Mouse (Mus musculus) heart, adult 8-10 months (tissue): Measurements from ENCODE around the gene Tppp3. TPM values are rescaled to one million over a fixed set of nuclear protein-coding genes. Genes with fewer than 3 reads are reported as not detected.
A peak's percentile ranks its signal among the peaks of the same experiment; 100 is the strongest.

Experiments
- DNase-seq: peaks from one replicate; pipeline ENCODE4 v3.0.0; 2022; ENCODE audit warnings: low spot score
- total RNA-seq, 4 experiments: library from RNA; stranded (reverse); gene quantifications; 2 replicates each; pipeline ENCODE4 v1.2.4; 2022

The Tppp3 gene
- total RNA-seq, 4 experiments from 2014 or later = 25.8 to 42.5 (median 34.9) TPM

- no peak for DNase-seq
Measured at GRCm38 (mm10) chr8:105467396-105467985, 3.8 kb downstream of the Tppp3 start.

GRCm38 (mm10) chr8:105466700-105467291 is 4.5 kb downstream of the Tppp3 start:
- DNase-seq = no peak

GRCm38 (mm10) chr8:105466246-105466645 is 5.1 kb downstream of the Tppp3 start:
- DNase-seq = no peak

- no peak for DNase-seq
Measured at GRCm38 (mm10) chr8:105464595-105464994, 6.7 kb downstream of the Tppp3 start.

GRCm38 (mm10) chr8:105461085-105461803 is 10.1 kb downstream of the Tppp3 start:
- DNase-seq = no peak

GRCm38 (mm10) chr8:105455218-105455617 is 16.1 kb downstream of the Tppp3 start:
- DNase-seq = no peak

GRCm38 (mm10) chr8:105454088-105454487 is 17.2 kb downstream of the Tppp3 start:
- no peak for DNase-seq

GRCm38 (mm10) chr8:105453296-105453695 is 18.0 kb downstream of the Tppp3 start:
- no peak for DNase-seq

GRCm38 (mm10) chr8:105451903-105452603 is 19.3 kb downstream of the Tppp3 start:
- DNase-seq = no peak

GRCm38 (mm10) chr8:105450977-105451376 is 20.3 kb downstream of the Tppp3 start:
- DNase-seq = no peak

GRCm38 (mm10) chr8:105448596-105448995 is 22.7 kb downstream of the Tppp3 start:
- DNase-seq = no peak

- no peak for DNase-seq
Measured at GRCm38 (mm10) chr8:105448188-105448587, 23.1 kb downstream of the Tppp3 start.

- DNase-seq = no peak
Measured at GRCm38 (mm10) chr8:105446127-105446552, 25.2 kb downstream of the Tppp3 start.

- no peak for DNase-seq
Measured at GRCm38 (mm10) chr8:105445296-105446126, 25.8 kb downstream of the Tppp3 start.

GRCm38 (mm10) chr8:105442661-105443060 is 28.7 kb downstream of the Tppp3 start:
- DNase-seq = no peak

GRCm38 (mm10) chr8:105441433-105441832 is 29.9 kb downstream of the Tppp3 start:
- no peak for DNase-seq

- peak; percentile 28 for DNase-seq
Measured at GRCm38 (mm10) chr8:105438865-105439264, 32.5 kb downstream of the Tppp3 start.

- no peak for DNase-seq
Measured at GRCm38 (mm10) chr8:105437078-105437748, 34.1 kb downstream of the Tppp3 start.

- DNase-seq = no peak
Measured at GRCm38 (mm10) chr8:105436218-105436617, 35.1 kb downstream of the Tppp3 start.

GRCm38 (mm10) chr8:105434136-105434535 is 37.2 kb downstream of the Tppp3 start:
- DNase-seq = no peak

GRCm38 (mm10) chr8:105433511-105433910 is 37.8 kb downstream of the Tppp3 start:
- DNase-seq = peak; percentile 50
